Mouse (Mus musculus) c-Kit-positive CD71-positive TER-119-negative erythroid progenitor cells, embryonic 14.5 days (primary cell): Measurements from ENCODE around the gene Gm9736.
"Not testable (repeated sequence)": the region's sequence is repeated elsewhere in the genome, so short reads cannot be mapped to it uniquely, and the experiment has no call there.

Experiments used
- DNase-seq: peaks from one replicate; pipeline ENCODE4 v3.0.0-alpha.2; 2013; ENCODE audit warnings: low read depth

The Gm9736 gene

DNA sequence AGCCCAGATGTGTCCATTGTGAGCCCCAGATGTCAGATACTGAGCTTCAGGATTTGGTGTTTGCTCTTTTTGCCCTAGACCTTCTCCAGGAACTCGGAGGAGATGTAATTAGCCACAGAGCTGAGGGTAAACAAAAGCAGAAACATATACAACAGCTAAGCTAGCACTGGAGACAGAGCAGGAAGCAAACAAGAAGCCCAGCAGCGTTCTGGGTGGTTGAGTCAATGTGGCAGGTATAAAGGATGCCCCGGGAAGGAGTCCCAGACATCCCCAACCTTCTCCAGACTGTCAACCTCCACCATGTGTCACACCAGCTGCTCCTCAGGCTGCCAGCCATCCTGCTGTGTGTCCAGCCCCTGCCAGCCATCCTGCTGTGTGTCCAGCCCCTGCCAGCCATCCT lies 25.0 kb downstream of the Gm9736 start, which contains the start of gene Gm10100:
TSS of gene Gm10100 (plus strand) at position 301 of the 400 bp plus-strand sequence.
- no peak for DNase-seq

GRCm38 (mm10) chr10:77724855-77725254 lies 26.3 kb downstream of the Gm9736 start:
- DNase-seq, result no peak

DNA sequence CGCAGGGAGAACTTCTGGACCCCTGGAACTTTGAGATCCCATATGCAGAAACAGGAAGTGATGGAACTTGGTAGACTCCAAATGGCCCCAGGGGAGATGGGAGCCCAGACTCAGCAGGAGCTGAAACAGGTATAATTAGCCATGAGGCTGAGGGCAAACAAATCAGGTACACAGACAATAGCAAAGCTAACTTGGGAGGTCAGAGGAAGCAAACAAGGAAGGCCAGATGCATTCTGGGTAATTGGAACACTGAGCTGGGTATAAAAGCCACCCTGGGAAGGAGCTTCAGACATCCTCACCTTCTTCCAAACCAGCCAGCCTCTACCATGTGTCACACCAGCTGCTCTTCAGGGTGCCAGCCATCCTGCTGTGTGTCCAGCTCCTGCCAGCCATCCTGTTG lies 30.9 kb downstream of the Gm9736 start, which contains the start of gene Krtap12-1:
TSS of gene Krtap12-1 (plus strand) at position 301 of the 400 bp plus-strand sequence.
- not testable (repeated sequence) for DNase-seq

DNA sequence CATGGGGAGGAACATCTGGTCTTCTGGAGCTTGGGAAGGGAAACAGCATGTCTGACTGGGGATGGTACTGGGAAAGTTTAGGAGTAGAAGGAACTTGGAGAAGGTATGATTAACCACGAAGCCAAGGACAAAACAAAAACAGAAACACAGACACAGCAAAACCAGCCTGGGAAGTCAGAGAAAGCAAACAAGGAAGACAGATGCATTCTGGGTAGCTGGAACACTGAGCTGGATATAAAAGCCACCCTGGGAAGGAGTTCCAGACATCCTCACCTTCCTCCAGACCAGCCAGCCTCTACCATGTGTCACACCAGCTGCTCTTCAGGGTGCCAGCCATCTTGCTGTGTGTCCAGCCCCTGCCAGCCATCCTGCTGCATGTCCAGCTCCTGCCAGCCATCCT lies 35.6 kb downstream of the Gm9736 start, which contains the start of gene Gm10142:
TSS of gene Gm10142 (plus strand) at position 301 of the 400 bp plus-strand sequence.
- DNase-seq, result no peak

- no peak for DNase-seq
These were observed 37.4 kb downstream of the Gm9736 start for GRCm38 (mm10) chr10:77713734-77714133.

- DNase-seq, result not testable (repeated sequence)
These were observed 40.0 kb downstream of the Gm9736 start, which contains the start of gene Gm10024 for GRCm38 (mm10) chr10:77711157-77711556. Gene Gm10024 (plus strand): TSS chr10:77711457.

- DNase-seq, result no peak
These were observed 41.3 kb downstream of the Gm9736 start for GRCm38 (mm10) chr10:77709831-77710230.

- no peak for DNase-seq
These were observed 44.8 kb downstream of the Gm9736 start, which contains the start of gene Gm10272 for GRCm38 (mm10) chr10:77706326-77706725. Gene Gm10272 (plus strand): TSS chr10:77706626.
